Mouse (Mus musculus): ENCODE measurements around the gene Stk11. TPM values are rescaled to one million over a fixed set of nuclear protein-coding genes. Genes with fewer than 3 reads are reported as not detected.
A peak's percentile ranks its signal among the peaks of the same experiment; 100 is the strongest.

Stk11 gene
- total and polyA plus RNA-seq, 2 experiments, result 71.5 to 110 TPM

- Histone ChIP-seq H3K9ac (ENCODE audit: low read depth, low read length) (peak overlapping the region; percentile 57), H3K79me2 (ENCODE audit: control insufficient read depth, insufficient read depth, low read length) (peaks cover 29% of the 10 kb centered on the region), H3K27ac (replicated peaks; ENCODE audit: insufficient read depth, low read depth, low read length) (peak overlapping the region; percentile 43), H3K4me1 (ENCODE audit: control insufficient read depth, insufficient read depth, low read length) (peaks cover 32% of the 10 kb centered on the region), H3K27me3 (ENCODE audit: control insufficient read depth, insufficient read depth, low read length) (no peaks in the 10 kb centered on the region), H3K4me3 (ENCODE audit: insufficient read depth, low read depth, low read length) (no peak overlapping the region), H3K36me3 (ENCODE audit: control insufficient read depth, insufficient read depth, low read length) (peaks cover 27% of the 10 kb centered on the region)
- no peak for DNase-seq (ENCODE audit: extremely low read depth, low read depth, low spot score)
- WGBS, result 87% methylated on average over 7 of the region's 7 CpGs
- no peak for TF ChIP-seq CTCF (IDR thresholded peaks at IDR 0.05; ENCODE audit: low read depth, low read length)
- no peak for TF ChIP-seq POLR2A (IDR thresholded peaks at IDR 0.05; ENCODE audit: extremely low read depth, insufficient read depth, low read length)
These were observed 38.8 kb downstream of the Stk11 start for GRCm38 (mm10) chr10:80154384-80154783.

GRCm38 (mm10) chr10:80155277-80155676, 39.7 kb downstream of the Stk11 start:
- TF ChIP-seq CTCF (IDR thresholded peaks at IDR 0.05; ENCODE audit: low read depth, low read length), result no peak
- no peak for TF ChIP-seq POLR2A (IDR thresholded peaks at IDR 0.05; ENCODE audit: extremely low read depth, insufficient read depth, low read length)
- H3K9ac ChIP-seq (ENCODE audit: low read depth, low read length), result no peak overlapping the region
- H3K36me3 ChIP-seq (ENCODE audit: control insufficient read depth, insufficient read depth, low read length), result peaks cover 27% of the 10 kb centered on the region
- H3K27ac ChIP-seq (replicated peaks; ENCODE audit: insufficient read depth, low read depth, low read length), result no peak overlapping the region
- peaks cover 36% of the 10 kb centered on the region for H3K4me1 ChIP-seq (ENCODE audit: control insufficient read depth, insufficient read depth, low read length)
- peaks cover 22% of the 10 kb centered on the region for H3K79me2 ChIP-seq (ENCODE audit: control insufficient read depth, insufficient read depth, low read length)
- no peak overlapping the region for H3K4me3 ChIP-seq (ENCODE audit: insufficient read depth, low read depth, low read length)
- no peaks in the 10 kb centered on the region for H3K27me3 ChIP-seq (ENCODE audit: control insufficient read depth, insufficient read depth, low read length)
- DNase-seq (ENCODE audit: extremely low read depth, low read depth, low spot score), result no peak
- 48% methylated on average over 1 of the region's 1 CpGs for WGBS

GRCm38 (mm10) chr10:80156002-80156751, 40.6 kb downstream of the Stk11 start:
- H3K27ac ChIP-seq (replicated peaks; ENCODE audit: insufficient read depth, low read depth, low read length), result no peak overlapping the region; the same call in 1 of the 2 replicates
- no peak overlapping the region for H3K9ac ChIP-seq (ENCODE audit: low read depth, low read length)
- no peak for DNase-seq (ENCODE audit: extremely low read depth, low read depth, low spot score)
- H3K4me3 ChIP-seq (ENCODE audit: insufficient read depth, low read depth, low read length), result no peak overlapping the region
- H3K79me2 ChIP-seq (ENCODE audit: control insufficient read depth, insufficient read depth, low read length), result peaks cover 13% of the 10 kb centered on the region
- no peak for TF ChIP-seq CTCF (IDR thresholded peaks at IDR 0.05; ENCODE audit: low read depth, low read length)
- no peak for TF ChIP-seq POLR2A (IDR thresholded peaks at IDR 0.05; ENCODE audit: extremely low read depth, insufficient read depth, low read length)
- H3K4me1 ChIP-seq (ENCODE audit: control insufficient read depth, insufficient read depth, low read length), result peaks cover 41% of the 10 kb centered on the region
- 76% methylated on average over 29 of the region's 29 CpGs for WGBS
- no peaks in the 10 kb centered on the region for H3K27me3 ChIP-seq (ENCODE audit: control insufficient read depth, insufficient read depth, low read length)
- H3K36me3 ChIP-seq (ENCODE audit: control insufficient read depth, insufficient read depth, low read length), result peaks cover 27% of the 10 kb centered on the region

- no peaks in the 10 kb centered on the region for H3K27me3 ChIP-seq (ENCODE audit: control insufficient read depth, insufficient read depth, low read length)
- TF ChIP-seq POLR2A (IDR thresholded peaks at IDR 0.05; ENCODE audit: extremely low read depth, insufficient read depth, low read length) (no peak), CTCF (IDR thresholded peaks at IDR 0.05; ENCODE audit: low read depth, low read length) (no peak)
- H3K79me2 ChIP-seq (ENCODE audit: control insufficient read depth, insufficient read depth, low read length), result peaks cover 8% of the 10 kb centered on the region; the same call in 1 of the 2 replicates
- H3K36me3 ChIP-seq (ENCODE audit: control insufficient read depth, insufficient read depth, low read length), result peaks cover 27% of the 10 kb centered on the region
- no peak overlapping the region for H3K4me3 ChIP-seq (ENCODE audit: insufficient read depth, low read depth, low read length)
- WGBS, result 68% methylated on average over 7 of the region's 7 CpGs
- H3K9ac ChIP-seq (ENCODE audit: low read depth, low read length), result no peak overlapping the region
- no peak overlapping the region; the same call in 1 of the 2 replicates for H3K27ac ChIP-seq (replicated peaks; ENCODE audit: insufficient read depth, low read depth, low read length)
- H3K4me1 ChIP-seq (ENCODE audit: control insufficient read depth, insufficient read depth, low read length), result peaks cover 44% of the 10 kb centered on the region
- DNase-seq (ENCODE audit: extremely low read depth, low read depth, low spot score), result no peak
These were observed 41.1 kb downstream of the Stk11 start for GRCm38 (mm10) chr10:80156752-80157053.

- peaks cover 45% of the 10 kb centered on the region for H3K4me1 ChIP-seq (ENCODE audit: control insufficient read depth, insufficient read depth, low read length)
- no peaks in the 10 kb centered on the region for H3K27me3 ChIP-seq (ENCODE audit: control insufficient read depth, insufficient read depth, low read length)
- no peak overlapping the region for H3K9ac ChIP-seq (ENCODE audit: low read depth, low read length)
- peaks cover 27% of the 10 kb centered on the region for H3K36me3 ChIP-seq (ENCODE audit: control insufficient read depth, insufficient read depth, low read length)
- H3K4me3 ChIP-seq (ENCODE audit: insufficient read depth, low read depth, low read length), result no peak overlapping the region
- DNase-seq (ENCODE audit: extremely low read depth, low read depth, low spot score), result no peak
- no peak for TF ChIP-seq CTCF (IDR thresholded peaks at IDR 0.05; ENCODE audit: low read depth, low read length)
- TF ChIP-seq POLR2A (IDR thresholded peaks at IDR 0.05; ENCODE audit: extremely low read depth, insufficient read depth, low read length), result no peak
- H3K79me2 ChIP-seq (ENCODE audit: control insufficient read depth, insufficient read depth, low read length), result peaks cover 5% of the 10 kb centered on the region; the same call in 1 of the 2 replicates
- H3K27ac ChIP-seq (replicated peaks; ENCODE audit: insufficient read depth, low read depth, low read length), result 0 out of 2 replicates have a peak overlapping the region, but pooled peaks have one; percentile 3
- WGBS, result 69% methylated on average over 15 of the region's 15 CpGs
These were observed 41.7 kb downstream of the Stk11 start for GRCm38 (mm10) chr10:80157141-80157929.

Data from liver, adult 2 months (tissue).